Mouse (Mus musculus): ENCODE measurements around the gene Klk1b5.

The Klk1b5 gene

GRCm38 (mm10) chr7:44253023-44253616 lies 37.4 kb downstream of the Klk1b5 start:
- DNase-seq (ENCODE audit: low read depth) = no peak

GRCm38 (mm10) chr7:44254930-44255329 lies 39.2 kb downstream of the Klk1b5 start:
- no peak for DNase-seq (ENCODE audit: low read depth)

- no peak for DNase-seq (ENCODE audit: low read depth)
Measured at GRCm38 (mm10) chr7:44257278-44257677, 41.5 kb downstream of the Klk1b5 start, which contains the start of gene Acp4. TSS of gene Acp4 (minus strand) at chr7:44257378.

- no peak for DNase-seq (ENCODE audit: low read depth)
Measured at GRCm38 (mm10) chr7:44260410-44260809, 44.7 kb downstream of the Klk1b5 start.

- DNase-seq (ENCODE audit: low read depth) = no peak
Measured at GRCm38 (mm10) chr7:44261147-44261546, 45.4 kb downstream of the Klk1b5 start, which contains the start of gene Gm15517. TSS of gene Gm15517 (plus strand) at chr7:44261447.

GRCm38 (mm10) chr7:44262791-44263643 lies 47.3 kb downstream of the Klk1b5 start:
- DNase-seq (ENCODE audit: low read depth) = peak; percentile 97

- DNase-seq (ENCODE audit: low read depth) = no peak
Measured at GRCm38 (mm10) chr7:44268117-44268516, 52.4 kb downstream of the Klk1b5 start.

GRCm38 (mm10) chr7:44269397-44269796 lies 53.7 kb downstream of the Klk1b5 start:
- DNase-seq (ENCODE audit: low read depth) = no peak

Data from induced T-regulatory cell, adult 2 months (primary cell).